Mouse (Mus musculus) megakaryocyte, embryonic 14.5 days (primary cell): ENCODE data around the gene Itprip. TPM values are rescaled to one million over a fixed set of nuclear protein-coding genes. Genes with fewer than 3 reads are reported as not detected.

Source experiments
- H3K27me3 ChIP-seq: replicated peaks from 2 replicates; pipeline ENCODE3; 2012; ENCODE audit warnings: inconsistent platforms
- H3K36me3 ChIP-seq: replicated peaks from 2 replicates; pipeline ENCODE3; 2012; ENCODE audit warnings: low read length, inconsistent platforms, mixed read lengths
- H3K4me1 ChIP-seq: 2 replicates; pipeline ENCODE4 v1.6.1; 2012; ENCODE audit warnings: inconsistent platforms
- H3K4me3 ChIP-seq: replicated peaks from 2 replicates; pipeline ENCODE3; 2012; ENCODE audit warnings: moderate library complexity, mild to moderate bottlenecking, inconsistent platforms
- H3K9me3 ChIP-seq: 2 replicates; pipeline ENCODE4 v1.6.1; 2012; ENCODE audit warnings: inconsistent platforms
- FLI1 ChIP-seq: IDR thresholded peaks from 2 replicates; pipeline ENCODE4 v1.6.1; 2012; ENCODE audit warnings: low read length, inconsistent platforms, mixed read lengths
- GATA1 ChIP-seq: IDR thresholded peaks from 3 replicates; pipeline ENCODE4 v1.6.1; 2012; ENCODE audit warnings: mixed read lengths, low read length, inconsistent platforms, borderline replicate concordance
- polyA plus RNA-seq: library from polyadenylated mRNA; stranded (reverse); fragments of >175 nt; gene quantifications from 2 replicates; pipeline ENCODE4 v1.2.3, GENCODE M21; 2012; ENCODE audit warnings: low replicate concordance; ENCODE audit not compliant: insufficient read depth

Itprip gene
- polyA plus RNA-seq, 1 experiment = 2.1 TPM

GRCm38 (mm10) chr19:47870102-47870666 is 48.9 kb downstream of the Itprip start:
- H3K27me3 ChIP-seq = peaks cover 20% of the 10 kb centered on the region
- no peaks in the 10 kb centered on the region for H3K36me3 ChIP-seq
- H3K4me3 ChIP-seq = no peak overlapping the region
- TF ChIP-seq GATA1 (no peak), FLI1 (no peak)
- peaks cover 5% of the 10 kb centered on the region; the same call in 1 of the 2 replicates for H3K4me1 ChIP-seq
- no peaks in the 10 kb centered on the region for H3K9me3 ChIP-seq

- TF ChIP-seq FLI1 = no peak
- no peak for TF ChIP-seq GATA1
- no peaks in the 10 kb centered on the region for H3K9me3 ChIP-seq
- H3K27me3 ChIP-seq = peaks cover 20% of the 10 kb centered on the region
- H3K4me1 ChIP-seq = peaks cover 9% of the 10 kb centered on the region; the same call in 1 of the 2 replicates
- H3K4me3 ChIP-seq = no peak overlapping the region
- H3K36me3 ChIP-seq = peaks cover under 1% of the 10 kb centered on the region
Observed at GRCm38 (mm10) chr19:47869516-47869915, 49.6 kb downstream of the Itprip start.

DNA sequence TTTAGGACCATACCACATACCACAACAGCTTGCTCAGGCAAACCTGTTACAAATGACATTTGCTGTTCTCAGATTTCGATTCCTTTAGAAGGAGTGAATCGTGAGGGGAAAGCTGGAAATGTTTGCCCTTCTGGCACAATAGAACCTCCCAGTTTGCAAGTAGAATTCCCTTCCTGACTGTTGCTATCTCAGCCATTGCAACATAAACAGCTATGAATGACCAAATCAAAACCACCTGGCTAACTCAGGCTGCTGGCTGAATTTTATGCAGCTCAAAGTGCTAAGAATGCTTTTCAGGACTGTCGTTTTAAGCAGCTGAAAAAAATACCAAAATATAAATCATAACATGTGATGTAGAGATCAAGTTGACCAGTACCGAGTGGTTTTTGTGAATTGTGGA is 50.1 kb downstream of the Itprip start:
- Histone ChIP-seq H3K9me3 (no peaks in the 10 kb centered on the region), H3K36me3 (peaks cover 6% of the 10 kb centered on the region), H3K4me1 (peaks cover 9% of the 10 kb centered on the region; the same call in 1 of the 2 replicates), H3K27me3 (peaks cover 15% of the 10 kb centered on the region), H3K4me3 (no peak overlapping the region)
- no peak for TF ChIP-seq FLI1
- TF ChIP-seq GATA1 = no peak

DNA sequence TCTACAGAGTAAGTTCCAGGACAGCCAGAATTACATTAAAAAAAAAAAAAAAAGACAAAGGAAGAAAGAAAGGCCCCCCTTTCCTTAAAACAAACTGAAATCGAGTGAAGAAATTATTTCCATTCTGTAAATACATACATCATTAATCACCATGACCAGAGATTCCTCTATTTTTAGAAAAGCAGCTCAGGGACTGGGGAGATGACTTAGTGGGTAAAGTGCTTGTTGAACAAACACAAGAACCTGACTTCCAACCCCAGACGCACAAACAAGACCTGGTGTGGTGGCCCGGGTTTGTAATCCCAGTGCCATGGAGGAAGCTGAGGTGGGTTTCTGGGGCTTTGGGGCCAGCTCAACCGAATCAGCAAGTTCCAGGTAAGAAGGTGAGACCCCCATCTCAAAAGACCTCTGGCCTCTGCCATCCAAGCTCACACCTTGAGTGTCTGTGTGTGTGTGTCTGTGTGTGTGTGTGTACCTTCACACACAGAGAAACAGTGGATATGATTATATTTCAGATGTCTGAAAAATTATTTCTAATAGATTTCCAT is 51.4 kb downstream of the Itprip start:
- TF ChIP-seq GATA1 (no peak), FLI1 (no peak)
- Histone ChIP-seq H3K27me3 (peaks cover 15% of the 10 kb centered on the region), H3K9me3 (no peaks in the 10 kb centered on the region), H3K36me3 (peaks cover 16% of the 10 kb centered on the region), H3K4me1 (peaks cover 9% of the 10 kb centered on the region; the same call in 1 of the 2 replicates), H3K4me3 (no peak overlapping the region)

- peaks cover 9% of the 10 kb centered on the region; the same call in 1 of the 2 replicates for H3K4me1 ChIP-seq
Observed at GRCm38 (mm10) chr19:47865353-47865947, 53.6 kb downstream of the Itprip start, which contains the start of gene Gsto2. Gsto2 (plus strand) TSS chr19:47865534.

GRCm38 (mm10) chr19:47864721-47865120 is 54.4 kb downstream of the Itprip start:
- Histone ChIP-seq H3K4me1 (peaks cover 9% of the 10 kb centered on the region; the same call in 1 of the 2 replicates), H3K36me3 (peaks cover 40% of the 10 kb centered on the region), H3K9me3 (no peaks in the 10 kb centered on the region), H3K4me3 (peak overlapping the region; percentile 93), H3K27me3 (peaks cover 5% of the 10 kb centered on the region)
- no peak for TF ChIP-seq FLI1
- TF ChIP-seq GATA1 = no peak

More at GRCm38 (mm10) chr19:47865353-47865947, 53.6 kb downstream of the Itprip start, which contains the start of gene Gsto2:
- Histone ChIP-seq H3K36me3 (peaks cover 33% of the 10 kb centered on the region), H3K27me3 (peaks cover 9% of the 10 kb centered on the region), H3K4me3 (peak within 1 kb of the TSS; percentile 93), H3K9me3 (no peaks in the 10 kb centered on the region)
- TF ChIP-seq FLI1 (no peak), GATA1 (no peak)

GRCm38 (mm10) chr19:47864051-47864450 is 55.0 kb downstream of the Itprip start:
- no peak overlapping the region for H3K4me3 ChIP-seq
- no peaks in the 10 kb centered on the region for H3K9me3 ChIP-seq
- peaks cover 9% of the 10 kb centered on the region; the same call in 1 of the 2 replicates for H3K4me1 ChIP-seq
- no peak for TF ChIP-seq GATA1
- no peak for TF ChIP-seq FLI1
- H3K27me3 ChIP-seq = peaks cover 3% of the 10 kb centered on the region
- H3K36me3 ChIP-seq = peaks cover 47% of the 10 kb centered on the region

DNA sequence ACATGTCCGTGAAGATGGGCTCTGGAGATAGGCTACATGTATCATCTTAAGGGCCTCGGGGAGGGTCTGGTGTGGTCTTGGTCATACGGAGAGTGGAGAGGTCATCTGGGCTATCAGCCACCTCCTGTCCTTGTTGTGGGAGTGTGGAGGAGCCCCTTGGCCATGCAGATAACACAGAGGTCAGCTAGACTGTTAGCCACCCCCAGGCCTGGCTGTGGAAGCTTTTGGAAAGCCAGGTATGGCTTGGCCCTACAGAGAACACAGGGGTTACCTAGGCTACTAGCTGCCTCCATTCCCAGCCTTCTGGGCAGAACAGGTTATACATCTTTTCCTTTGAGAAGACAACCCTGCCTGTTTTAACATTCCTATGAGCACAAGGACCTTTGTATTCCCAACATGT is 56.5 kb downstream of the Itprip start:
- TF ChIP-seq FLI1 (no peak), GATA1 (no peak)
- peaks cover 61% of the 10 kb centered on the region for H3K36me3 ChIP-seq
- peaks cover 9% of the 10 kb centered on the region; the same call in 1 of the 2 replicates for H3K4me1 ChIP-seq
- no peaks in the 10 kb centered on the region for H3K27me3 ChIP-seq
- no peak overlapping the region for H3K4me3 ChIP-seq
- no peaks in the 10 kb centered on the region for H3K9me3 ChIP-seq

GRCm38 (mm10) chr19:47859180-47859579 is 59.9 kb downstream of the Itprip start:
- Histone ChIP-seq H3K4me1 (peaks cover 21% of the 10 kb centered on the region), H3K4me3 (no peak overlapping the region), H3K9me3 (no peaks in the 10 kb centered on the region), H3K36me3 (peaks cover 64% of the 10 kb centered on the region), H3K27me3 (no peaks in the 10 kb centered on the region)
- TF ChIP-seq FLI1 = no peak
- TF ChIP-seq GATA1 = no peak
